Mouse (Mus musculus): ENCODE measurements around the gene Foxk1. TPM values are rescaled to one million over a fixed set of nuclear protein-coding genes. Genes with fewer than 3 reads are reported as not detected.

Gene Foxk1
- polyA plus RNA-seq, 1 experiment, result 58.0 TPM

GRCm38 (mm10) chr5:142417876-142418275 is 16.6 kb downstream of the Foxk1 start:
- H3K4me3 ChIP-seq (ENCODE audit: low read depth, low read length), result no peak overlapping the region
- H3K27ac ChIP-seq (ENCODE audit: insufficient read depth, low read depth, low read length), result no peak overlapping the region
- WGBS, result 28% methylated on average over 9 of the region's 9 CpGs
- H3K4me1 ChIP-seq (ENCODE audit: control insufficient read depth, insufficient read depth, insufficient read length, low read length), result peaks cover 37% of the 10 kb centered on the region
- TF ChIP-seq CTCF (IDR thresholded peaks at IDR 0.05; ENCODE audit: extremely low read depth, insufficient read length, insufficient replicate concordance, low read depth, low read length) (no peak), POLR2A (IDR thresholded peaks at IDR 0.05; ENCODE audit: low read depth, low read length) (no peak)
- no peaks in the 10 kb centered on the region for H3K27me3 ChIP-seq (ENCODE audit: control insufficient read depth, insufficient read depth, low read length)
- peaks cover 6% of the 10 kb centered on the region; the same call in 1 of the 2 replicates for H3K36me3 ChIP-seq (ENCODE audit: control insufficient read depth, insufficient read depth, low read length)

GRCm38 (mm10) chr5:142418419-142418818 is 17.1 kb downstream of the Foxk1 start:
- Histone ChIP-seq H3K36me3 (ENCODE audit: control insufficient read depth, insufficient read depth, low read length) (peaks cover 6% of the 10 kb centered on the region; the same call in 1 of the 2 replicates), H3K27ac (ENCODE audit: insufficient read depth, low read depth, low read length) (no peak overlapping the region), H3K27me3 (ENCODE audit: control insufficient read depth, insufficient read depth, low read length) (no peaks in the 10 kb centered on the region), H3K4me3 (ENCODE audit: low read depth, low read length) (no peak overlapping the region), H3K4me1 (ENCODE audit: control insufficient read depth, insufficient read depth, insufficient read length, low read length) (peaks cover 40% of the 10 kb centered on the region)
- WGBS, result 79% methylated on average over 4 of the region's 4 CpGs
- TF ChIP-seq POLR2A (IDR thresholded peaks at IDR 0.05; ENCODE audit: low read depth, low read length) (no peak), CTCF (IDR thresholded peaks at IDR 0.05; ENCODE audit: extremely low read depth, insufficient read length, insufficient replicate concordance, low read depth, low read length) (no peak)

- H3K4me1 ChIP-seq (ENCODE audit: control insufficient read depth, insufficient read depth, insufficient read length, low read length), result peaks cover 50% of the 10 kb centered on the region
- peak overlapping the region; percentile 85; the same call in 1 of the 2 replicates for H3K27ac ChIP-seq (ENCODE audit: insufficient read depth, low read depth, low read length)
- 77% methylated on average over 4 of the region's 4 CpGs for WGBS
- no peak overlapping the region for H3K4me3 ChIP-seq (ENCODE audit: low read depth, low read length)
- H3K27me3 ChIP-seq (ENCODE audit: control insufficient read depth, insufficient read depth, low read length), result no peaks in the 10 kb centered on the region
- H3K36me3 ChIP-seq (ENCODE audit: control insufficient read depth, insufficient read depth, low read length), result peaks cover 6% of the 10 kb centered on the region; the same call in 1 of the 2 replicates
- no peak for TF ChIP-seq POLR2A (IDR thresholded peaks at IDR 0.05; ENCODE audit: low read depth, low read length)
- TF ChIP-seq CTCF (IDR thresholded peaks at IDR 0.05; ENCODE audit: extremely low read depth, insufficient read length, insufficient replicate concordance, low read depth, low read length), result no peak
Measured at GRCm38 (mm10) chr5:142420317-142420716, 19.0 kb downstream of the Foxk1 start.

GRCm38 (mm10) chr5:142420920-142421319 is 19.6 kb downstream of the Foxk1 start:
- Histone ChIP-seq H3K36me3 (ENCODE audit: control insufficient read depth, insufficient read depth, low read length) (peaks cover 6% of the 10 kb centered on the region; the same call in 1 of the 2 replicates), H3K27ac (ENCODE audit: insufficient read depth, low read depth, low read length) (peak overlapping the region; percentile 85), H3K4me3 (ENCODE audit: low read depth, low read length) (peak overlapping the region; percentile 36), H3K4me1 (ENCODE audit: control insufficient read depth, insufficient read depth, insufficient read length, low read length) (peaks cover 54% of the 10 kb centered on the region), H3K27me3 (ENCODE audit: control insufficient read depth, insufficient read depth, low read length) (no peaks in the 10 kb centered on the region)
- TF ChIP-seq POLR2A (IDR thresholded peaks at IDR 0.05; ENCODE audit: low read depth, low read length) (no peak), CTCF (IDR thresholded peaks at IDR 0.05; ENCODE audit: extremely low read depth, insufficient read length, insufficient replicate concordance, low read depth, low read length) (no peak)
- WGBS, result 34% methylated on average over 9 of the region's 9 CpGs

GRCm38 (mm10) chr5:142421886-142422285 is 20.6 kb downstream of the Foxk1 start:
- Histone ChIP-seq H3K4me1 (ENCODE audit: control insufficient read depth, insufficient read depth, insufficient read length, low read length) (peaks cover 58% of the 10 kb centered on the region), H3K27ac (ENCODE audit: insufficient read depth, low read depth, low read length) (peak overlapping the region; percentile 85), H3K36me3 (ENCODE audit: control insufficient read depth, insufficient read depth, low read length) (peaks cover 6% of the 10 kb centered on the region; the same call in 1 of the 2 replicates), H3K27me3 (ENCODE audit: control insufficient read depth, insufficient read depth, low read length) (no peaks in the 10 kb centered on the region), H3K4me3 (ENCODE audit: low read depth, low read length) (no peak overlapping the region)
- TF ChIP-seq CTCF (IDR thresholded peaks at IDR 0.05; ENCODE audit: extremely low read depth, insufficient read length, insufficient replicate concordance, low read depth, low read length) (no peak), POLR2A (IDR thresholded peaks at IDR 0.05; ENCODE audit: low read depth, low read length) (no peak)
- 37% methylated on average over 5 of the region's 5 CpGs for WGBS

- Histone ChIP-seq H3K4me1 (ENCODE audit: control insufficient read depth, insufficient read depth, insufficient read length, low read length) (peaks cover 60% of the 10 kb centered on the region), H3K4me3 (ENCODE audit: low read depth, low read length) (no peak overlapping the region), H3K36me3 (ENCODE audit: control insufficient read depth, insufficient read depth, low read length) (peaks cover 6% of the 10 kb centered on the region; the same call in 1 of the 2 replicates), H3K27me3 (ENCODE audit: control insufficient read depth, insufficient read depth, low read length) (no peaks in the 10 kb centered on the region), H3K27ac (ENCODE audit: insufficient read depth, low read depth, low read length) (no peak overlapping the region)
- TF ChIP-seq CTCF (IDR thresholded peaks at IDR 0.05; ENCODE audit: extremely low read depth, insufficient read length, insufficient replicate concordance, low read depth, low read length) (no peak), POLR2A (IDR thresholded peaks at IDR 0.05; ENCODE audit: low read depth, low read length) (no peak)
- 62% methylated on average over 10 of the region's 10 CpGs for WGBS
Measured at GRCm38 (mm10) chr5:142423141-142423540, 21.8 kb downstream of the Foxk1 start.

- H3K36me3 ChIP-seq (ENCODE audit: control insufficient read depth, insufficient read depth, low read length), result peaks cover 6% of the 10 kb centered on the region; the same call in 1 of the 2 replicates
- 61% methylated on average over 3 of the region's 3 CpGs for WGBS
- peaks cover 61% of the 10 kb centered on the region for H3K4me1 ChIP-seq (ENCODE audit: control insufficient read depth, insufficient read depth, insufficient read length, low read length)
- H3K27ac ChIP-seq (ENCODE audit: insufficient read depth, low read depth, low read length), result peak overlapping the region; percentile 96
- TF ChIP-seq CTCF (IDR thresholded peaks at IDR 0.05; ENCODE audit: extremely low read depth, insufficient read length, insufficient replicate concordance, low read depth, low read length), result no peak
- TF ChIP-seq POLR2A (IDR thresholded peaks at IDR 0.05; ENCODE audit: low read depth, low read length), result no peak
- H3K27me3 ChIP-seq (ENCODE audit: control insufficient read depth, insufficient read depth, low read length), result no peaks in the 10 kb centered on the region
- no peak overlapping the region for H3K4me3 ChIP-seq (ENCODE audit: low read depth, low read length)
Measured at GRCm38 (mm10) chr5:142423701-142424100, 22.4 kb downstream of the Foxk1 start.

Data from small intestine, adult 2 months (tissue).